Mouse (Mus musculus) thymus, postnatal 10 days (tissue): ENCODE measurements around the gene Mri1.

Experiments used
- DNase-seq, 2 experiments: peaks; one replicate each; pipeline ENCODE4 v3.0.0; 2021; ENCODE audit warnings: low spot score in 2 of 2

The Mri1 gene

DNA sequence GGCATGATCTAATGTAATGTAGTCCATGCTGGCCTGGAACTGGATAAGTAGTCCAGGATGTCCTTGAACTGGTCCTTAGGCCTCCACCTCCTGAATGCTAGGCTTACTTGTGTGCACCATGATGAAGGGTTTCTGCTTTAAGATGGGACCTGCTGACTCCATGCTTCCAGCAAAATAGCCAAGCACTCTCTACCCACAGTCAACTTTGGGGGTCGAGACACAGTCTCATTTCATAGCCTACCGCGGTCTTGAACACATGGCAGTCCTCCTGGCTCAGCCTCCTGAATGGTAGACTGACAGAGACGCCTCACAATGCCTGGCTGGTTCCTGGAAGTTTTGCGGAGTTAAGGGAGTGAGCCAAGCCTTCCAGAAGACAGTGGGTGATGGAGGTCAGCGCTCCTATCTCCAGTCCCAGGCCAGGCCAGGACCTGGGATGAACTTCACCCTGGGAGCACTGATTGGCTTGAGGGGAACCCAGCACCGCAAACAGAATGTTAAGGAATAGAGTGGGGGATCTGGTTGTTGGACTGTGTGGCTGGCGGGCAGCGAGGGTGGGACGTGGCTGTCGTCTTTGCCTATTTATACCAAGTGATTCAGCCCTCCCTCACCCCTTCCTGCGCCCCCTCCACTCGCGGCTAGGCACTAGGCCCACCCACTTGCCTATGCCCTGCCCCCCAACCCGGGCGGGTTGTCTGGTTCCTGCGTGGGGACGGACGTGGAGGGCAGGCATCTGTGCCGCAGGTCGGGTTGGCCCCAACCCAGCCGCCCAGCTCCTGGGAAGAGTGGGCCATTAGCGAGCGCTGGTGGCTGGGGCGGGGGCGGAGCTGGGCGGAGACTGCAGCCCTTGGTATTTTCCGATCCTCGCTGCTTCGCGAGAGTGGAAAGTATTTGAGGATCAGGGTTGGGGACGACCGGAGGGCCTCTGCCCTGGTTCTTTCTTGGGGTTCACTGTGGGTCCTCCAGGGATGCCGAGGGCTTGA lies 53.9 kb downstream of the Mri1 start:
- peak; percentile 71 to 80 for DNase-seq

GRCm38 (mm10) chr8:84202466-84202865 lies 54.7 kb downstream of the Mri1 start:
- DNase-seq, result no peak

- no peak for DNase-seq
Measured at GRCm38 (mm10) chr8:84201545-84202245, 55.4 kb downstream of the Mri1 start.

DNA sequence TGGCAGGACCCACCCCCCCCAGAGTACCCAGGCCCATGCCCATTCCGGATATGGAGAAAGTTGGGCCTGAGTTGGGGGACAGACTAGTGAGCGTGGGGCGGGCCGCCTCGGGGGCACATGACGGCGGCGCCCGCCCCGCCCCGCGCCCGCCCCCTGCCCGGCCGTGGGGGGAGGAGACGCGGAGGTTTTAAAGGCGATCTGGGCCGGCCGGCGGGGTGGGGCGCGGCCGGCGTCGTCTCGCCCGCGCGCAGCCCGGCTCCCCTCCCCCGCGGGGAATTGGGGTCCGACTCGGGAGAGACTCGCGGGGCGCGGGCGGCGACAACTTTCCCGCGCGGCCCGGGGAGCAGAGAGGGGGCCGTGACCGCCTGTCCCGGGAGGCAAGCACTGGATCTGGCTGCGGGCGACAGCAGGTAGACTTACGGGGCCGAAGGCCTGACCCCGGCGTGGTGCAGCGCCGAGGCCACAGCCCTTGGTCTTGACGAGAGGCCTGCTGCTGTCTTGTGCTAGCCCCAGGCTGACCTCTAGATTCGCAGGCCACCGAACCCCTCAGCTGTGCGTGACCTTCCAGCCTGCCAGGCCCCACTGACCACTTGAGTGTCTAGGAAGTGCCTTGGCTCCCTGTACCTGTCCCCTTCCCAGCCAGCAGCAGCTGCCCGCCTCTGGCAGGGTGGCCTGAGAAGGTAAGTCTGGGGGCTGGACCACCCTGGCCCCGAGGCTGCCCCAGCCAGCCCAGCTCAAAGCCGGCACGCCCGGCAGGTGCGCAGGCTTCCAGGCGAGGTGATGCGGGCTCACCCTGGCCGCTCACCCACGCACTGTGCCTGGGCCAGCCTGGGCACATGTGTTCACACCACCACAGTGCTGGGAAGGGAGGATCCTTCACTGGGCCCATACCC lies 56.2 kb downstream of the Mri1 start:
- peak in 1 of 2 experiments; percentile 49 for DNase-seq

DNA sequence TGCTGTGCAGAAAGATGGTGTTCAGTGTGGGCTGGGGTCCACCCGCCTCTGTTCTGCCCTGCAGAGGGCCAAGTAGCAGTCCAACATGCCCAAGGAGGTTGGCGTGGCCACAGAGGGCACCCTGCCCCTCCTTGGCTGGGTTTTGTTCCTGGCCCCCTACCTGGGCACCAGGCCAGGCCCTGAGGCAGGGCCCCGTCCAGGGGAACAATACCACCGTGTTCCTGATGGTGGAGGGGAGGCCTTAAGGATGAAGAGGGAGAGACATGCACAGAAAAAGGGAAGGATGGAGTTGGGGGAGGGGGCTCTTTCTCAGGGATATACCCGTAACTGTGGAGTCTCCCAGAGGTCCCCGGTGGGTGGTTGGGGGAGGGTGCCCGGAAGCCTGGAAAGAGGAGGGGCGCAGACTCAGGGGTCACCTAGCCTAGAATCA lies 57.0 kb downstream of the Mri1 start:
- no peak for DNase-seq
